Mouse (Mus musculus) gastrocnemius, adult 2 months (tissue): ENCODE measurements at regions not wholly inside any gene's neighbourhood (a gene's known extent, or its start where the extent isn't known, plus 50 kb on each side); places are given as distances from the start of the nearest gene placed in this dataset.
A peak's percentile ranks its signal among the peaks of the same experiment; 100 is the strongest.

Source experiments
- DNase-seq: peaks from one replicate; pipeline ENCODE4 v3.0.0; 2022
- H3K27ac ChIP-seq: fragments of 200-600 bp; 2 replicates; pipeline ENCODE4 v1.8.1; 2022; ENCODE audit warnings: mild to moderate bottlenecking
- H3K4me3 ChIP-seq: fragments of 200-600 bp; 2 replicates; pipeline ENCODE4 v1.8.1; 2022; ENCODE audit warnings: mild to moderate bottlenecking, moderate library complexity
- CTCF ChIP-seq: fragments of 200-600 bp; IDR thresholded peaks from 2 replicates; pipeline ENCODE4 v1.8.1; 2022; ENCODE audit warnings: antibody characterized with exemption, mild to moderate bottlenecking, moderate library complexity
- intact Hi-C: fragments of 180-260 bp; cut with DNase I; formaldehyde crosslinking; loops from one replicate; pipeline ENCODE4 v1.15.1; 2025

DNA sequence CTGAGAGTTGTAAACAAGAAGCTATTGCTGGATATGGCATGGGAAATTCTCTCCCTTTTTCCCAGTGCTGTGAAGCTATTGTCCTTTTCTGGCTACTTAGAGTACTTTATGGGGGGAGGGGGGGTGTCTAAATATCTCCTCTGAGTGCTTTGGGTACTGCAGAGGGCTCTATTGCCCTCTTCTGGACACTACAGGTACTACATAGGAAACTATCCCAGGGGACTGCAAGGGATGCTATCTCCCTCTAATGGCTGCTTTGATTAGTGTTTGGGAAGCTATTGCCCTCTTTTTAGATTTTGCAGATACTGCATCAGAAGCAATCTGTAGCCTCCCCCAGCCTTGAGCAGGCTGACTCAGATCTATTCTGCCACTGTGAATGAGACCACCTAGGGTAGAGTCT, 55.8 kb upstream of the 5430402E10Rik start:
- intact Hi-C loops: no loop called here
- DNase-seq: no peak
- Histone ChIP-seq H3K4me3 (no peak overlapping the region), H3K27ac (no peak overlapping the region)
- peak; percentile 46 for TF ChIP-seq CTCF
